Mouse (Mus musculus): ENCODE results near the gene Bcan. TPM values are rescaled to one million over a fixed set of nuclear protein-coding genes. Genes with fewer than 3 reads are reported as not detected.

Gene Bcan
- total RNA-seq, 2 experiments from 2014 or later = 0.19 TPM; not detected in 1

GRCm38 (mm10) chr3:87974381-87974987 is 25.5 kb downstream of the Bcan start:
- DNase-seq = peak; percentile 42 to 49
- intact Hi-C loops (cut with DNase I) = no loop called here

- intact Hi-C loops (cut with DNase I) = no loop called here
- no peak for DNase-seq
Observed at GRCm38 (mm10) chr3:87973593-87974380, 26.2 kb downstream of the Bcan start.

GRCm38 (mm10) chr3:87972776-87973175 is 27.3 kb downstream of the Bcan start:
- no peak for DNase-seq
- intact Hi-C loops (cut with DNase I) = no loop called here

- intact Hi-C loops (cut with DNase I) = no loop called here
- DNase-seq = no peak
Observed at GRCm38 (mm10) chr3:87972203-87972664, 27.8 kb downstream of the Bcan start.

- no peak for DNase-seq
- intact Hi-C loops (cut with DNase I) = no loop called here
Observed at GRCm38 (mm10) chr3:87971489-87972202, 28.4 kb downstream of the Bcan start.

GRCm38 (mm10) chr3:87970939-87971488 is 29.0 kb downstream of the Bcan start, which contains the start of gene Nes:
TSS of gene Nes (plus strand) at chr3:87971078.
- intact Hi-C loops (cut with DNase I) = loop anchor here (1.0 kb wide), 2 partner anchors 11 to 16 kb away; no protein-coding TSS in a partner anchor
- peak; percentile 75 to 78 for DNase-seq

- peak; percentile 67 to 78 for DNase-seq
Observed at GRCm38 (mm10) chr3:87970184-87970938, 29.7 kb downstream of the Bcan start.

GRCm38 (mm10) chr3:87960586-87961191 is 39.3 kb downstream of the Bcan start:
- intact Hi-C loops (cut with DNase I) = loop anchor here (1.0 kb wide), 1 partner anchor 25 kb away; no protein-coding TSS in a partner anchor
- peak; percentile 84 to 87 for DNase-seq

More at GRCm38 (mm10) chr3:87970184-87970938, 29.7 kb downstream of the Bcan start:
- intact Hi-C loops (cut with DNase I) = loop anchor here (1.0 kb wide), 2 partner anchors 12 to 17 kb away; no protein-coding TSS in a partner anchor

- intact Hi-C loops (cut with DNase I) = no loop called here
- no peak for DNase-seq
Observed at GRCm38 (mm10) chr3:87960191-87960585, 39.8 kb downstream of the Bcan start.

GRCm38 (mm10) chr3:87959371-87959770 is 40.7 kb downstream of the Bcan start:
- no peak for DNase-seq
- intact Hi-C loops (cut with DNase I) = no loop called here

GRCm38 (mm10) chr3:87958967-87959366 is 41.1 kb downstream of the Bcan start:
- no peak for DNase-seq
- intact Hi-C loops (cut with DNase I) = no loop called here

- no peak for DNase-seq
- intact Hi-C loops (cut with DNase I) = no loop called here
Observed at GRCm38 (mm10) chr3:87958476-87958875, 41.6 kb downstream of the Bcan start.

GRCm38 (mm10) chr3:87958056-87958455 is 42.0 kb downstream of the Bcan start:
- DNase-seq = no peak
- intact Hi-C loops (cut with DNase I) = no loop called here

GRCm38 (mm10) chr3:87952440-87952839 is 47.6 kb downstream of the Bcan start:
- DNase-seq = no peak
- intact Hi-C loops (cut with DNase I) = no loop called here

GRCm38 (mm10) chr3:87951946-87952345 is 48.1 kb downstream of the Bcan start:
- intact Hi-C loops (cut with DNase I) = no loop called here
- no peak for DNase-seq

GRCm38 (mm10) chr3:87949955-87950515 is 50.0 kb downstream of the Bcan start:
- intact Hi-C loops (cut with DNase I) = no loop called here
- DNase-seq = no peak

GRCm38 (mm10) chr3:87949266-87949954 is 50.6 kb downstream of the Bcan start:
- intact Hi-C loops (cut with DNase I) = no loop called here
- no peak for DNase-seq

- DNase-seq = no peak
- intact Hi-C loops (cut with DNase I) = no loop called here
Observed at GRCm38 (mm10) chr3:87948378-87949265, 51.4 kb downstream of the Bcan start, which contains the start of gene Crabp2. TSS of gene Crabp2 (plus strand) at chr3:87948666.
